Mouse (Mus musculus) heart, embryonic 15.5 days (tissue): ENCODE results near the gene Efna1. TPM values are rescaled to one million over a fixed set of nuclear protein-coding genes. Genes with fewer than 3 reads are reported as not detected.

Source experiments
- ATAC-seq: fragments of 200-750 bp; cut with Nextera tagmentation; replicated peaks from 2 replicates; pipeline ENCODE4 v1.8.0; 2017; ENCODE audit warnings: low read depth, moderate TSS enrichment; ENCODE audit not compliant: insufficient number of reproducible peaks, insufficient read depth, low FRiP score
- H3K27ac ChIP-seq: fragments of 300-500 bp; sonication (generic); 2 replicates; pipeline ENCODE4 v1.5.1; 2015; ENCODE audit warnings: mild to moderate bottlenecking, inconsistent platforms
- H3K27me3 ChIP-seq: fragments of 300-500 bp; sonication (generic); 2 replicates; pipeline ENCODE4 v1.6.1; 2015; ENCODE audit warnings: inconsistent platforms
- H3K36me3 ChIP-seq: fragments of 300-500 bp; sonication (generic); 2 replicates; pipeline ENCODE4 v1.6.1; 2015; ENCODE audit warnings: mild to moderate bottlenecking, inconsistent platforms
- H3K4me1 ChIP-seq: fragments of 300-500 bp; sonication (generic); replicated peaks from 2 replicates; pipeline ENCODE4 v1.6.1; 2015; ENCODE audit warnings: inconsistent platforms
- H3K4me2 ChIP-seq: fragments of 300-500 bp; sonication (generic); 2 replicates; pipeline ENCODE4 v1.6.1; 2015; ENCODE audit warnings: inconsistent platforms, mild to moderate bottlenecking, moderate library complexity
- H3K4me3 ChIP-seq: fragments of 300-500 bp; sonication (generic); 2 replicates; pipeline ENCODE4 v1.5.1; 2015; ENCODE audit warnings: mild to moderate bottlenecking, inconsistent platforms
- H3K9ac ChIP-seq: fragments of 300-500 bp; sonication (generic); 2 replicates; pipeline ENCODE4 v1.6.1; 2015; ENCODE audit warnings: mild to moderate bottlenecking, inconsistent platforms
- H3K9me3 ChIP-seq: fragments of 300-500 bp; sonication (generic); replicated peaks from 2 replicates; pipeline ENCODE4 v1.6.1; 2016; ENCODE audit warnings: inconsistent platforms
- WGBS: fragments of 180-500 bp; shearing (Covaris S2); methylation state at CpG from one replicate; pipeline ENCODE4 v1.1.7; 2015; ENCODE audit warnings: mixed read lengths; 5-methylcytosine and 5-hydroxymethylcytosine counted together
- polyA plus RNA-seq: library from polyadenylated mRNA; unstranded; fragments of >200 nt; fragmentation: Nextera tagmentation; extraction: Ambion mirVana; gene quantifications from 2 replicates; pipeline ENCODE4 v1.2.1, GENCODE M21; 2015

Efna1 gene
- 35.0 and 39.9 TPM in 2 replicates for polyA plus RNA-seq

- Histone ChIP-seq H3K9me3 (no peaks in the 10 kb centered on the region), H3K4me2 (peak within 1 kb of the TSS; percentile 98), H3K9ac (peak within 1 kb of the TSS; percentile 81), H3K36me3 (peaks cover 3% of the 10 kb centered on the region), H3K27ac (peak within 1 kb of the TSS; percentile 92), H3K4me1 (peaks cover 51% of the 10 kb centered on the region), H3K4me3 (peak within 1 kb of the TSS; percentile 70), H3K27me3 (no peaks in the 10 kb centered on the region)
- under 1% methylated on average over 52 of the region's 52 CpGs for WGBS
- ATAC-seq = no peak
Observed at GRCm38 (mm10) chr3:89280606-89281511, at the start of gene Efna1. Gene Efna1 (minus strand): TSS chr3:89281142.

- H3K36me3 ChIP-seq = no peaks in the 10 kb centered on the region
- peaks cover 19% of the 10 kb centered on the region for H3K27me3 ChIP-seq
- no peak overlapping the region for H3K27ac ChIP-seq
- no peak for ATAC-seq
- no peak overlapping the region for H3K9ac ChIP-seq
- H3K4me3 ChIP-seq = no peak overlapping the region
- peaks cover 6% of the 10 kb centered on the region; the same call in 1 of the 2 replicates for H3K4me1 ChIP-seq
- H3K9me3 ChIP-seq = no peaks in the 10 kb centered on the region
- H3K4me2 ChIP-seq = no peak overlapping the region
- WGBS = 43% methylated on average over 3 of the region's 3 CpGs
Observed at GRCm38 (mm10) chr3:89330346-89330745, 49.4 kb upstream of the Efna1 start.

- no peak overlapping the region for H3K27ac ChIP-seq
- H3K4me2 ChIP-seq = no peak overlapping the region
- H3K9ac ChIP-seq = no peak overlapping the region
- H3K9me3 ChIP-seq = no peaks in the 10 kb centered on the region
- no peak for ATAC-seq
- peaks cover 27% of the 10 kb centered on the region for H3K27me3 ChIP-seq
- peaks cover 6% of the 10 kb centered on the region; the same call in 1 of the 2 replicates for H3K4me1 ChIP-seq
- H3K36me3 ChIP-seq = no peaks in the 10 kb centered on the region
- 16% methylated on average over 4 of the region's 4 CpGs for WGBS
- H3K4me3 ChIP-seq = no peak overlapping the region
Observed at GRCm38 (mm10) chr3:89328623-89329022, 47.7 kb upstream of the Efna1 start.

- H3K27ac ChIP-seq = no peak overlapping the region
- WGBS = 59% methylated on average over 9 of the region's 9 CpGs
- H3K4me2 ChIP-seq = no peak overlapping the region
- no peaks in the 10 kb centered on the region for H3K9me3 ChIP-seq
- peaks cover 13% of the 10 kb centered on the region for H3K4me1 ChIP-seq
- no peak overlapping the region for H3K4me3 ChIP-seq
- H3K27me3 ChIP-seq = peaks cover 39% of the 10 kb centered on the region
- no peak overlapping the region for H3K9ac ChIP-seq
- no peaks in the 10 kb centered on the region for H3K36me3 ChIP-seq
- no peak for ATAC-seq
Observed at GRCm38 (mm10) chr3:89327371-89327870, 46.5 kb upstream of the Efna1 start.

- no peaks in the 10 kb centered on the region for H3K36me3 ChIP-seq
- no peak overlapping the region for H3K4me3 ChIP-seq
- H3K4me1 ChIP-seq = peaks cover 29% of the 10 kb centered on the region
- no peak overlapping the region for H3K9ac ChIP-seq
- no peak for ATAC-seq
- no peak overlapping the region for H3K4me2 ChIP-seq
- H3K27ac ChIP-seq = no peak overlapping the region
- no peaks in the 10 kb centered on the region for H3K9me3 ChIP-seq
- 85% methylated on average over 8 of the region's 8 CpGs for WGBS
- H3K27me3 ChIP-seq = peaks cover 54% of the 10 kb centered on the region
Observed at GRCm38 (mm10) chr3:89325882-89326281, 44.9 kb upstream of the Efna1 start.

- under 1% methylated on average over 41 of the region's 53 CpGs for WGBS
- Histone ChIP-seq H3K4me1 (peaks cover 44% of the 10 kb centered on the region), H3K27ac (no peak within 1 kb of the TSS), H3K9me3 (no peaks in the 10 kb centered on the region), H3K36me3 (no peaks in the 10 kb centered on the region), H3K4me3 (peak within 1 kb of the TSS; percentile 62), H3K4me2 (peak within 1 kb of the TSS; percentile 98), H3K27me3 (peaks cover 72% of the 10 kb centered on the region), H3K9ac (peak within 1 kb of the TSS; percentile 52)
- peak; percentile 40; the same call in 1 of the 2 replicates for ATAC-seq
Observed at GRCm38 (mm10) chr3:89322514-89323165, 41.7 kb upstream of the Efna1 start, which contains the start of gene Efna3. Gene Efna3 (minus strand): TSS chr3:89322965.

GRCm38 (mm10) chr3:89322131-89322500, 41.2 kb upstream of the Efna1 start:
- H3K9ac ChIP-seq = peak overlapping the region; percentile 52
- no peak for ATAC-seq
- H3K4me1 ChIP-seq = peaks cover 46% of the 10 kb centered on the region
- no peaks in the 10 kb centered on the region for H3K36me3 ChIP-seq
- H3K4me3 ChIP-seq = peak overlapping the region; percentile 62
- WGBS = under 1% methylated on average over 14 of the region's 14 CpGs
- H3K27me3 ChIP-seq = peaks cover 73% of the 10 kb centered on the region
- H3K9me3 ChIP-seq = no peaks in the 10 kb centered on the region
- no peak overlapping the region for H3K27ac ChIP-seq
- peak overlapping the region; percentile 98 for H3K4me2 ChIP-seq

- H3K9ac ChIP-seq = peak overlapping the region; percentile 47
- peak overlapping the region; percentile 62 for H3K4me3 ChIP-seq
- no peak overlapping the region for H3K27ac ChIP-seq
- H3K9me3 ChIP-seq = no peaks in the 10 kb centered on the region
- no peak for ATAC-seq
- H3K27me3 ChIP-seq = peaks cover 75% of the 10 kb centered on the region
- H3K4me2 ChIP-seq = peak overlapping the region; percentile 98
- WGBS = under 1% methylated on average over 66 of the region's 66 CpGs
- peaks cover 51% of the 10 kb centered on the region for H3K4me1 ChIP-seq
- no peaks in the 10 kb centered on the region for H3K36me3 ChIP-seq
Observed at GRCm38 (mm10) chr3:89321183-89322130, 40.5 kb upstream of the Efna1 start.

- peak overlapping the region; percentile 98 for H3K4me2 ChIP-seq
- H3K9me3 ChIP-seq = no peaks in the 10 kb centered on the region
- no peak overlapping the region for H3K27ac ChIP-seq
- H3K4me1 ChIP-seq = peaks cover 59% of the 10 kb centered on the region
- WGBS = under 1% methylated on average over 41 of the region's 41 CpGs
- peak overlapping the region; percentile 62 for H3K4me3 ChIP-seq
- peak overlapping the region; percentile 47; the same call in 1 of the 2 replicates for H3K9ac ChIP-seq
- no peaks in the 10 kb centered on the region for H3K36me3 ChIP-seq
- no peak for ATAC-seq
- peaks cover 80% of the 10 kb centered on the region for H3K27me3 ChIP-seq
Observed at GRCm38 (mm10) chr3:89320581-89321182, 39.7 kb upstream of the Efna1 start.

- peaks cover 68% of the 10 kb centered on the region for H3K4me1 ChIP-seq
- H3K4me2 ChIP-seq = peak overlapping the region; percentile 98
- H3K9ac ChIP-seq = peak overlapping the region; percentile 48; the same call in 1 of the 2 replicates
- WGBS = 2% methylated on average over 58 of the region's 58 CpGs
- no peak for ATAC-seq
- no peaks in the 10 kb centered on the region for H3K9me3 ChIP-seq
- H3K36me3 ChIP-seq = no peaks in the 10 kb centered on the region
- H3K27me3 ChIP-seq = peaks cover 80% of the 10 kb centered on the region
- H3K4me3 ChIP-seq = peak overlapping the region; percentile 62
- H3K27ac ChIP-seq = no peak overlapping the region
Observed at GRCm38 (mm10) chr3:89319591-89320350, 38.8 kb upstream of the Efna1 start.
